Mouse (Mus musculus) lung, embryonic 14.5 days (tissue): Measurements from ENCODE around the gene Fcrl6. TPM values are rescaled to one million over a fixed set of nuclear protein-coding genes. Genes with fewer than 3 reads are reported as not detected.

Source experiments
- ATAC-seq: fragments of 200-750 bp; cut with Nextera tagmentation; 2 replicates; pipeline ENCODE4 v1.8.0; 2017; ENCODE audit warnings: mild to moderate bottlenecking, moderate TSS enrichment, moderate library complexity; ENCODE audit not compliant: insufficient read depth
- DNase-seq: peaks from one replicate; pipeline ENCODE4 v3.0.0-alpha.2; 2015
- H3K27ac ChIP-seq: fragments of 300-500 bp; sonication (generic); 2 replicates; pipeline ENCODE4 v1.5.1; 2014; ENCODE audit warnings: low read depth, mild to moderate bottlenecking, moderate library complexity
- H3K27me3 ChIP-seq: fragments of 300-500 bp; sonication (generic); 2 replicates; pipeline ENCODE4 v1.6.1; 2014; ENCODE audit warnings: low read length, control low read depth; ENCODE audit not compliant: insufficient read depth
- H3K36me3 ChIP-seq: fragments of 300-500 bp; sonication (generic); 2 replicates; pipeline ENCODE4 v1.6.1; 2014; ENCODE audit warnings: control low read depth; ENCODE audit not compliant: insufficient read depth
- H3K4me1 ChIP-seq: fragments of 300-500 bp; sonication (generic); 2 replicates; pipeline ENCODE4 v1.6.1; 2014; ENCODE audit warnings: antibody characterized with exemption, control low read depth; ENCODE audit not compliant: insufficient read depth
- H3K4me2 ChIP-seq: fragments of 300-500 bp; sonication (generic); 2 replicates; pipeline ENCODE4 v1.6.1; 2014; ENCODE audit warnings: mild to moderate bottlenecking
- H3K4me3 ChIP-seq: fragments of 300-500 bp; sonication (generic); 2 replicates; pipeline ENCODE4 v1.5.1; 2014; ENCODE audit warnings: low read depth, low read length
- H3K9ac ChIP-seq: fragments of 300-500 bp; sonication (generic); 2 replicates; pipeline ENCODE4 v1.6.1; 2014
- H3K9me3 ChIP-seq: fragments of 300-500 bp; sonication (generic); 2 replicates; pipeline ENCODE4 v1.6.1; 2016; ENCODE audit warnings: low read depth, low read length, control low read depth
- CTCF ChIP-seq: IDR thresholded peaks from 2 replicates; pipeline ENCODE4 v1.5.1; 2016; ENCODE audit warnings: antibody characterized with exemption, low read depth
- WGBS: fragments of 180-500 bp; shearing (Covaris S2); extraction: QIAGEN DNeasy Blood & Tissue Kit; methylation state at CpG from one replicate; pipeline ENCODE4 v1.1.7; 2014; 5-methylcytosine and 5-hydroxymethylcytosine counted together
- polyA plus RNA-seq: library from polyadenylated mRNA; unstranded; fragments of >200 nt; fragmentation: Nextera tagmentation; extraction: Ambion mirVana; gene quantifications from 2 replicates; pipeline ENCODE4 v1.2.1, GENCODE M21; 2014

Gene Fcrl6
- polyA plus RNA-seq, 1 experiment from 2014 or later: not detected

GRCm38 (mm10) chr1:172614654-172615053 lies 12.3 kb upstream of the Fcrl6 start:
- peaks cover 6% of the 10 kb centered on the region; the same call in 1 of the 2 replicates for H3K4me1 ChIP-seq
- no peak overlapping the region for H3K4me3 ChIP-seq
- 82% methylated on average over 10 of the region's 10 CpGs for WGBS
- H3K36me3 ChIP-seq: no peaks in the 10 kb centered on the region
- DNase-seq (no peak), ATAC-seq (no peak)
- H3K9ac ChIP-seq: no peak overlapping the region
- no peak overlapping the region for H3K4me2 ChIP-seq
- no peaks in the 10 kb centered on the region for H3K9me3 ChIP-seq
- H3K27me3 ChIP-seq: 0 out of 2 replicates have a peak, but pooled peaks cover 5% of the 10 kb centered on the region
- no peak for TF ChIP-seq CTCF
- no peak overlapping the region for H3K27ac ChIP-seq

GRCm38 (mm10) chr1:172612745-172613144 lies 10.4 kb upstream of the Fcrl6 start:
- WGBS: 43% methylated on average over 1 of the region's 1 CpGs
- Histone ChIP-seq H3K4me1 (peaks cover 6% of the 10 kb centered on the region; the same call in 1 of the 2 replicates), H3K36me3 (no peaks in the 10 kb centered on the region), H3K4me2 (no peak overlapping the region), H3K27ac (no peak overlapping the region), H3K4me3 (no peak overlapping the region), H3K27me3 (0 out of 2 replicates have a peak, but pooled peaks cover 5% of the 10 kb centered on the region), H3K9me3 (no peaks in the 10 kb centered on the region), H3K9ac (no peak overlapping the region)
- DNase-seq (peak; percentile 43), ATAC-seq (0 out of 2 replicates have a peak, but pooled peaks have one; percentile 10)
- peak; percentile 60 for TF ChIP-seq CTCF

GRCm38 (mm10) chr1:172611304-172611703 lies 9.0 kb upstream of the Fcrl6 start:
- 56% methylated on average over 10 of the region's 10 CpGs for WGBS
- TF ChIP-seq CTCF: no peak

GRCm38 (mm10) chr1:172594495-172594894 lies 7.9 kb downstream of the Fcrl6 start:
- Histone ChIP-seq H3K27me3 (no peaks in the 10 kb centered on the region), H3K4me1 (no peaks in the 10 kb centered on the region), H3K27ac (no peak overlapping the region), H3K36me3 (no peaks in the 10 kb centered on the region), H3K4me2 (no peak overlapping the region), H3K9ac (no peak overlapping the region), H3K9me3 (no peaks in the 10 kb centered on the region), H3K4me3 (no peak overlapping the region)
- peak; percentile 70 for TF ChIP-seq CTCF
- peak; percentile 79 for DNase-seq
- no peak for ATAC-seq

More at GRCm38 (mm10) chr1:172611304-172611703, 9.0 kb upstream of the Fcrl6 start:
- Histone ChIP-seq H3K9ac (no peak overlapping the region), H3K36me3 (no peaks in the 10 kb centered on the region), H3K4me2 (no peak overlapping the region), H3K9me3 (no peaks in the 10 kb centered on the region), H3K27ac (no peak overlapping the region), H3K4me1 (no peaks in the 10 kb centered on the region), H3K4me3 (no peak overlapping the region), H3K27me3 (0 out of 2 replicates have a peak, but pooled peaks cover 4% of the 10 kb centered on the region)
- ATAC-seq: no peak
- DNase-seq: no peak

- no peaks in the 10 kb centered on the region for H3K36me3 ChIP-seq
- no peak overlapping the region for H3K4me3 ChIP-seq
- H3K4me1 ChIP-seq: no peaks in the 10 kb centered on the region
- no peak overlapping the region for H3K4me2 ChIP-seq
- TF ChIP-seq CTCF: no peak
- no peak overlapping the region for H3K9ac ChIP-seq
- H3K27me3 ChIP-seq: no peaks in the 10 kb centered on the region
- H3K27ac ChIP-seq: no peak overlapping the region
- DNase-seq (no peak), ATAC-seq (no peak)
- 70% methylated on average over 2 of the region's 2 CpGs for WGBS
- no peaks in the 10 kb centered on the region for H3K9me3 ChIP-seq
These were observed 8.4 kb downstream of the Fcrl6 start for GRCm38 (mm10) chr1:172593956-172594355.

GRCm38 (mm10) chr1:172593321-172593720 lies 9.0 kb downstream of the Fcrl6 start:
- Histone ChIP-seq H3K36me3 (no peaks in the 10 kb centered on the region), H3K9ac (no peak overlapping the region), H3K4me1 (no peaks in the 10 kb centered on the region), H3K4me3 (no peak overlapping the region), H3K27ac (no peak overlapping the region), H3K4me2 (no peak overlapping the region), H3K9me3 (no peaks in the 10 kb centered on the region), H3K27me3 (no peaks in the 10 kb centered on the region)
- ATAC-seq (no peak), DNase-seq (no peak)
- no peak for TF ChIP-seq CTCF
- WGBS: 56% methylated on average over 3 of the region's 3 CpGs

- Histone ChIP-seq H3K4me1 (no peaks in the 10 kb centered on the region; the same call in 1 of the 2 replicates), H3K4me2 (no peak within 1 kb of the TSS), H3K4me3 (no peak within 1 kb of the TSS), H3K27me3 (peaks cover 8% of the 10 kb centered on the region; the same call in 1 of the 2 replicates), H3K36me3 (no peaks in the 10 kb centered on the region), H3K9me3 (no peaks in the 10 kb centered on the region), H3K27ac (no peak within 1 kb of the TSS), H3K9ac (no peak within 1 kb of the TSS)
- ATAC-seq (no peak), DNase-seq (peak; percentile 23)
- no peak for TF ChIP-seq CTCF
- WGBS: 67% methylated on average over 7 of the region's 7 CpGs
These were observed 12.0 kb downstream of the Fcrl6 start, which contains the start of gene Slamf8 for GRCm38 (mm10) chr1:172590385-172590784. Slamf8 (minus strand) TSS chr1:172590568.
